Mouse (Mus musculus) thymus, adult 2 months (tissue): ENCODE measurements around the gene Clip4. TPM values are rescaled to one million over a fixed set of nuclear protein-coding genes. Genes with fewer than 3 reads are reported as not detected.

Source experiments
- DNase-seq: peaks from one replicate; pipeline ENCODE4 v3.0.0; 2021
- H3K27ac ChIP-seq: fragments of 200-500 bp; 2 replicates; pipeline ENCODE4 v1.5.1; 2012; ENCODE audit warnings: low read length, control low read depth; ENCODE audit not compliant: control insufficient read depth, insufficient read depth
- H3K27me3 ChIP-seq: fragments of 200-500 bp; 2 replicates; pipeline ENCODE4 v1.6.1; 2012; ENCODE audit warnings: mild to moderate bottlenecking, low read length, moderate library complexity, mixed read lengths; ENCODE audit not compliant: control insufficient read depth, insufficient read depth
- H3K36me3 ChIP-seq: fragments of 200-500 bp; 2 replicates; pipeline ENCODE4 v1.6.1; 2012; ENCODE audit warnings: mild to moderate bottlenecking, low read length, moderate library complexity; ENCODE audit not compliant: control insufficient read depth, insufficient read depth
- H3K4me1 ChIP-seq: fragments of 200-500 bp; replicated peaks from 2 replicates; pipeline ENCODE4 v1.6.1; 2012; ENCODE audit warnings: low read length; ENCODE audit not compliant: control insufficient read depth, insufficient read depth
- H3K4me3 ChIP-seq: fragments of 200-500 bp; 2 replicates; pipeline ENCODE4 v1.5.1; 2012; ENCODE audit warnings: mild to moderate bottlenecking, low read length, control low read depth, moderate library complexity; ENCODE audit not compliant: control insufficient read depth, insufficient read depth
- CTCF ChIP-seq: fragments of 200-500 bp; IDR thresholded peaks from 2 replicates; pipeline ENCODE4 v1.5.1; 2012; ENCODE audit warnings: mild to moderate bottlenecking, control low read depth, low read length, moderate library complexity, borderline replicate concordance; ENCODE audit not compliant: control insufficient read depth, poor library complexity, insufficient read depth; ENCODE audit errors: extremely low read depth
- POLR2A ChIP-seq: fragments of 200-500 bp; IDR thresholded peaks from 2 replicates; pipeline ENCODE4 v1.6.1; 2012; ENCODE audit warnings: mild to moderate bottlenecking, low read length, control low read depth, moderate library complexity; ENCODE audit not compliant: control insufficient read depth, poor library complexity, insufficient read depth; ENCODE audit errors: extremely low read depth
- WGBS: fragments of 180-500 bp; shearing (Covaris S2); methylation state at CpG from one replicate; pipeline ENCODE4 v1.1.7; 2018; 5-methylcytosine and 5-hydroxymethylcytosine counted together
- polyA plus RNA-seq: library from polyadenylated mRNA; depleted of rRNA; stranded (reverse); fragments of >200 nt; gene quantifications from 2 replicates; pipeline ENCODE4 v1.2.3, GENCODE M21; 2012

Clip4 gene
- polyA plus RNA-seq, 1 experiment: 20.2 TPM

DNA sequence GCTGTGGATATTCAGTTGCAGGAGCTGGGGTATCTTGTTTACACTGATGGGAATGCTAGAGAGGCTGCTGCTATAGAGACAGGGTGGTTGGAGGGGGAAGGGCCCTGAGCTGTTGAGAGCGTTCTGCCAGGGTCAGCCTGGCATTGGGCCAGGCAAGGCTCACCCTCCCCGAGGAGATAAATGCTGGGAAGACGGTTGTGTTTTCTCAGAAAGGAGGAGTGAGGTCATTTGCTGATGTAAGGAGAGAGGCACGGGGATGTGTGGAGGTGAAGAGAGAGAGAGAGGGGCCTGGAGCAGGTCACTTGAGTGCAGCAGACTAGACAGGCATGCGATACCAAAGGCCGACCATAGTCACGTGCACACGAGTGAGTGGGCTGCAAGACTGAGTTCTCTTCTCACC is 42.8 kb downstream of the Clip4 start:
- H3K27me3 ChIP-seq: no peaks in the 10 kb centered on the region
- 77% methylated on average over 8 of the region's 8 CpGs for WGBS
- no peaks in the 10 kb centered on the region for H3K4me1 ChIP-seq
- H3K4me3 ChIP-seq: no peak overlapping the region
- no peaks in the 10 kb centered on the region for H3K36me3 ChIP-seq
- no peak for DNase-seq
- H3K27ac ChIP-seq: no peak overlapping the region
- TF ChIP-seq CTCF (no peak), POLR2A (no peak)

DNA sequence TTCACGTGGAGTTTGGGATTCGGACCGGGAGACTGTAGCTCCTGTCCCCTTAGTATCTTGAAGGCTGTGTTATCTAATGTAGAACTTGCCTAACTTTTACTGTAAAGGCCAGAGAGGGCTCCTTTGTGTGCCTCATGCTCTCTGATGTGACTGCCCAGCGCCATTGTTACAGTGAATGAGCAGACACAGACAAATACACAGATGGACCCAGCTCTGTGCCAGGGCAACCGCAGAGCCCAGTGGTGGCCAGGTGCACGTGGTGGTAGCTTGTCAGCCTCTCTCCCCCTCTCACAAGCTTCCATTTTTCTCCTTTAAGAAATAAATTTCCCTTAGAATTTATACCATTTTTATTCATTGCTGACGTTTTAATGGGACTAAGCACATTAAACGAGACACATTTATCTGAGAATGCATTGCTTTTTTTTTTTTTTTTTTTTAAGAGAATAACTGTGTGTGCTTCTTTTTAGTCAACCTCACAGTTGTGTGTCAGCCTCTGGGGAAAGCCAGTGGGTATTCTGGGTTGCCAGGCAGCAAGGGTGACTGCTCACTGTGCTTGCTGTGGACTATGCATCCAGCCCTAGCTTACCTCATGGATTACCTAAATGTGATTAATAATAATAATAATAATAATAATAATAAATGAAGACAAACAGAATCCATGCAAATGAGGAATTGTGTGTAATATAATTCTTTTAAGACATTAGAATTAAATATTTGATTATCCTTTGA is 48.0 kb downstream of the Clip4 start:
- Histone ChIP-seq H3K27ac (no peak overlapping the region), H3K4me1 (no peaks in the 10 kb centered on the region), H3K4me3 (no peak overlapping the region), H3K36me3 (no peaks in the 10 kb centered on the region), H3K27me3 (no peaks in the 10 kb centered on the region)
- no peak for DNase-seq
- 94% methylated on average over 8 of the region's 8 CpGs for WGBS
- TF ChIP-seq CTCF (no peak), POLR2A (no peak)

DNA sequence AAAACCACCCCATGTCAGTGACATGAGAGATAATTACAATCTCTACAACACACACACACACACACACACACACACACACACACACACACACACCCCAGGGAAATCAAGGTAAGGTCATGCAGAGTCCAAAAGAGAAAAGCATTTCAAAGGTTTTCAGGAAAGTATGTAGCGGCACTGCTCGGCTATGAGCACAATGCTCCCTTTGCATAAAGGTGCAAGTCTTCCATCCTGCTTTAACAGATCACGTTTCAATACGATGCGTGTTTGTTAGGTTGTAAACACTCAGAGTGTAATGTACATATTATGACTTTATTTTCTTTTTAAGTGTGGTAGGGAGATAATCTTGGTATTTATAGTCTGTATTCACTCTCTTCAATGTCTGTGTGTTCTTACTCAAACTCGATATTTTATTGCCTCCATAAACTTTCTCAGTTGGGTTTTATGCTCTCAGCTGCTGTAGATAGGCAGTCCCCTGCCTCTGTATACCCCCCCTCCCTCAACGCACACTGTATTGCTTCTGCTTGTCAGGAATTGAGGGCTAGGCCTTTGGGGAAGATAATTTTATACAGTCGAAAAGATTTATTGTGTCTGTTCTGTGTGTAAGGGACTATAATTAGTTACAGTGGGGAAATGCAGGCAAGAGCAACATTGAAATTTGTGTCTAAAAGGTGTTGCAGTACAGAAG is 55.5 kb downstream of the Clip4 start:
- TF ChIP-seq POLR2A (no peak), CTCF (no peak)
- no peak overlapping the region for H3K27ac ChIP-seq
- H3K4me3 ChIP-seq: no peak overlapping the region
- no peaks in the 10 kb centered on the region for H3K4me1 ChIP-seq
- no peak for DNase-seq
- H3K27me3 ChIP-seq: no peaks in the 10 kb centered on the region
- 89% methylated on average over 8 of the region's 8 CpGs for WGBS
- no peaks in the 10 kb centered on the region for H3K36me3 ChIP-seq

DNA sequence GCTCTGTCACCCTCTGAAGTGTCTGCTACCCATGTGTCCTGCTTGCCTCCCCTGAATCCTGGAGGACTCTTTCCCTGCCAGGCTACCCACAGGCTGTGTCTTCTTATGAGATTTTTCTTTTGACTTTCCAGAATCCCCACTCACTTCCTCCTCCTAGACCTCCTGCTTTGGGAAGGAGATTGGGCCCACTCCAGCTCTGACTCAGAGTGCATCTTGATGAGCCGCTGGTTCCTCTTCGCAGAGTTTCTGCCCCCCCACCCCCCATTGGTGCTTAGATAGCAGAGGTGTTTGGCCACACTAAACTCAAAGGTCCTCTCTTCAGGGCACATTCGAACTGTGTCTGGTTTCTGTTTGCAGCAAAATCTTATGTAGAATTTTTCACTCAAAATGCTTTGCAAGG is 58.3 kb downstream of the Clip4 start:
- TF ChIP-seq POLR2A (no peak), CTCF (no peak)
- Histone ChIP-seq H3K36me3 (no peaks in the 10 kb centered on the region), H3K4me1 (no peaks in the 10 kb centered on the region), H3K27ac (no peak overlapping the region), H3K27me3 (no peaks in the 10 kb centered on the region), H3K4me3 (no peak overlapping the region)
- WGBS: 90% methylated on average over 3 of the region's 3 CpGs
- DNase-seq: no peak

DNA sequence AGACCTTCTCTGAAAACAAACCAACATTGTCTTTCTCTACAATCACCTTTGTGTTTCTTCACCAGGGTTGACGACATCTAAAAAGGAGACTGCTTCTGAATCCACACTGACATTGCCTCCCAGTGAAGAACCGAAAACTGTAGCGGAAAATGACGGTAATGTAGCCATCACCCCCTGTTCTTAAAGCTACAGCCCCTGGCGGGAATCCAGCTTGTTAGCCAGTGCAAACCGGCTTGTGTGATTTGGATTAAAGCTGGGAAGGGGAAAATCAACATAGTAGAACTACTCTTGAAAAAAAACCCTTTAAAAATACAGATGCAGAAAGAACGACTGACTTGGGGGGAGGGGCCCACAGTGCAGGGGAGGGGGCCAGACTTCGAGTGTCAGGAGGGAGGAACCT is 59.4 kb downstream of the Clip4 start:
- Histone ChIP-seq H3K27me3 (no peaks in the 10 kb centered on the region), H3K36me3 (no peaks in the 10 kb centered on the region), H3K27ac (no peak overlapping the region), H3K4me1 (no peaks in the 10 kb centered on the region), H3K4me3 (no peak overlapping the region)
- 92% methylated on average over 8 of the region's 8 CpGs for WGBS
- TF ChIP-seq POLR2A: no peak
- no peak for TF ChIP-seq CTCF
- DNase-seq: no peak

DNA sequence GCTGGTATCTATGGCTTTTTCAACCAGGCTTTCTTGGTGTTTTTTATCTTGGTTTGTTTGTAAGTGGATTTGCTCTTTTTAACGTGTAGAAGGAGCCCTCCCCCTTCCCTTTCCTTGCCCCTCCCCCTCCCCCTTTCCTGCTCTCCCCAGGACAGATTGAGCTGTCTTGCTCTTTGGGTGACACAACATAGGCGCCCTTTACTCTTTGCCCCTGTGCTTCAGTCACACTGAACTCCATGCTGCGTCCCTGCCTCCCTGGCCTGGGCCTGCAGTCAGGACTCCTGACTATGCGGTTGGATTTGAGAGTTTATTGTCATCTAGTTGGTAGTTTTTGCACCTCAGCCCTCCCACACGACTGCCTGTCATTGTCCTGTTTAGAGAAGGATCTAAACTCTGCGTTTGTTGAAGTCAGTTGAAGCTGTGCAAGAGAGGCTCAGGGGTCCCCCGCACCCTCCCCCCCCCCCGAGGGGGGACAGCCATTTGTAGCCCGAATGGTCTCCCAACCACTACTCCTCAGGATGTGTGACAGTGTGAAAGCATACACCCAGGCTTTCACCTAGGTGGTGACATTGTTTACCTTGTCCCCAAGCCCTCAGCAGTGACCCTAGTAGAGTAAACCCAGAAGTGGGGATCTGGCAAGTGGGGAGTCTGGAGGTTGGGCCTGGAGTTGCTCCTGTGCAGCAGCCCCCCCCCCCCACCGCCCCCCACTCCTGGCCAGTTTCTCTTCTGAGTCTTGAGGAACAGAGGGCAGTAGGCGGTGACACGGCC is 60.6 kb downstream of the Clip4 start:
- DNase-seq: no peak

More for the DNA sequence above, 60.6 kb downstream of the Clip4 start:
- TF ChIP-seq CTCF: no peak
- TF ChIP-seq POLR2A: no peak
- Histone ChIP-seq H3K4me1 (no peaks in the 10 kb centered on the region), H3K27me3 (no peaks in the 10 kb centered on the region), H3K27ac (no peak overlapping the region), H3K4me3 (no peak overlapping the region), H3K36me3 (no peaks in the 10 kb centered on the region)
- WGBS: 78% methylated on average over 12 of the region's 12 CpGs
